Mouse (Mus musculus) myocyte (in vitro differentiated cells): ENCODE results near the gene Tpbg. TPM values are rescaled to one million over a fixed set of nuclear protein-coding genes. Genes with fewer than 3 reads are reported as not detected.

Experiments used
- H3K27me3 ChIP-seq: one replicate; pipeline ENCODE4 v1.6.1; 2011; ENCODE audit not compliant: control insufficient read depth, insufficient read depth, insufficient read length
- H3K36me3 ChIP-seq: one replicate; pipeline ENCODE4 v1.6.1; 2011; ENCODE audit not compliant: control insufficient read depth, insufficient read depth
- H3K4me2 ChIP-seq: one replicate; pipeline ENCODE4 v1.6.1; 2011; ENCODE audit warnings: low read depth, control low read depth
- H3K4me3 ChIP-seq: one replicate; pipeline ENCODE4 v1.5.1; 2011; ENCODE audit warnings: mild to moderate bottlenecking, control low read depth, moderate library complexity
- H3K79me2 ChIP-seq: one replicate; pipeline ENCODE4 v1.6.1; 2011; ENCODE audit not compliant: control insufficient read depth, insufficient read depth
- H3ac ChIP-seq: one replicate; pipeline ENCODE4 v1.6.1; 2011; ENCODE audit not compliant: control insufficient read depth, insufficient read length
- CEBPB ChIP-seq: IDR thresholded peaks from 2 replicates; pipeline ENCODE4 v1.6.1; 2011; ENCODE audit warnings: mild to moderate bottlenecking, moderate library complexity; ENCODE audit not compliant: poor library complexity, insufficient read depth, severe bottlenecking
- E2F4 ChIP-seq: IDR thresholded peaks from one replicate; pipeline ENCODE4 v1.6.1; 2011; ENCODE audit warnings: mild to moderate bottlenecking, control low read depth, moderate library complexity; ENCODE audit not compliant: insufficient read depth
- MAX ChIP-seq: IDR thresholded peaks from one replicate; pipeline ENCODE4 v1.6.1; 2011; ENCODE audit warnings: low read depth, mild to moderate bottlenecking, control low read depth
- MYOD1 ChIP-seq, 3 experiments: IDR thresholded peaks; one replicate each; pipeline ENCODE4 v1.6.1; 2011; ENCODE audit warnings: control low read depth in 2 of 3, low read depth in 2 of 3, mild to moderate bottlenecking in 2 of 3, moderate library complexity in 1 of 3; ENCODE audit not compliant: insufficient read length in 2 of 3, control insufficient read depth in 1 of 3
- MYOG ChIP-seq, 3 experiments: IDR thresholded peaks; one replicate each; pipeline ENCODE4 v1.6.1; 2011; ENCODE audit warnings: control low read depth in 2 of 3, low read depth in 2 of 3, mild to moderate bottlenecking in 2 of 3; ENCODE audit not compliant: insufficient read length in 2 of 3, control insufficient read depth in 1 of 3, insufficient read depth in 1 of 3
- POLR2A ChIP-seq: IDR thresholded peaks from one replicate; pipeline ENCODE4 v1.6.1; 2011; ENCODE audit warnings: low read depth, mild to moderate bottlenecking, control low read depth, moderate library complexity; ENCODE audit not compliant: insufficient read length
- POLR2AphosphoS2 ChIP-seq: IDR thresholded peaks from one replicate; pipeline ENCODE4 v1.6.1; 2011; ENCODE audit warnings: low read depth, control low read depth; ENCODE audit not compliant: insufficient read length
- REST ChIP-seq: IDR thresholded peaks from one replicate; pipeline ENCODE4 v1.6.1; 2011; ENCODE audit warnings: mild to moderate bottlenecking, control low read depth, moderate library complexity; ENCODE audit not compliant: insufficient read depth, insufficient read length
- SRF ChIP-seq: IDR thresholded peaks from one replicate; pipeline ENCODE4 v1.6.1; 2011; ENCODE audit warnings: low read depth; ENCODE audit not compliant: control insufficient read depth, insufficient read length
- TCF12 ChIP-seq: IDR thresholded peaks from one replicate; pipeline ENCODE4 v1.6.1; 2011; ENCODE audit warnings: mild to moderate bottlenecking, control low read depth; ENCODE audit not compliant: poor library complexity, insufficient read depth, severe bottlenecking
- TCF3 ChIP-seq: IDR thresholded peaks from one replicate; pipeline ENCODE4 v1.6.1; 2011; ENCODE audit warnings: low read depth, control low read depth; ENCODE audit not compliant: insufficient read length
- USF1 ChIP-seq: IDR thresholded peaks from one replicate; pipeline ENCODE4 v1.6.1; 2011; ENCODE audit warnings: low read depth, mild to moderate bottlenecking, control low read depth, moderate library complexity
- polyA plus RNA-seq: library from polyadenylated mRNA; unstranded; fragments of >200 nt; fragmentation: generic; extraction: Trizol; gene quantifications from one replicate; pipeline ENCODE4 v1.2.1, GENCODE M21; 2012; ENCODE audit warnings: missing spikeins

The Tpbg gene
- polyA plus RNA-seq, 1 experiment: 15.2 TPM

GRCm38 (mm10) chr9:85835521-85836425, 6.4 kb upstream of the Tpbg start:
- no peaks in the 10 kb centered on the region for H3K36me3 ChIP-seq
- H3K4me3 ChIP-seq: no peak overlapping the region
- H3ac ChIP-seq: no peak overlapping the region
- H3K79me2 ChIP-seq: no peaks in the 10 kb centered on the region
- no peak for TF ChIP-seq USF1
- no peak for TF ChIP-seq TCF12
- TF ChIP-seq SRF: no peak
- H3K4me2 ChIP-seq: no peak overlapping the region
- H3K27me3 ChIP-seq: no peaks in the 10 kb centered on the region

GRCm38 (mm10) chr9:85839626-85840025, 2.6 kb upstream of the Tpbg start:
- no peak overlapping the region for H3K4me2 ChIP-seq
- no peak for TF ChIP-seq USF1
- TF ChIP-seq MYOG (IDR thresholded peaks at IDR 0.05; ENCODE audit: control insufficient read depth in 1 of 3, insufficient read depth in 1 of 3, insufficient read length in 2 of 3, low read depth in 2 of 3): no peak
- TF ChIP-seq CEBPB: no peak
- no peak for TF ChIP-seq POLR2A
- TF ChIP-seq POLR2AphosphoS2: no peak
- no peak for TF ChIP-seq REST
- TF ChIP-seq MYOD1 (IDR thresholded peaks at IDR 0.05; ENCODE audit: control insufficient read depth in 1 of 3, insufficient read length in 2 of 3, low read depth in 2 of 3): no peak
- TF ChIP-seq SRF: no peak
- no peak for TF ChIP-seq E2F4
- no peak overlapping the region for H3K4me3 ChIP-seq
- H3ac ChIP-seq: no peak overlapping the region
- H3K27me3 ChIP-seq: no peaks in the 10 kb centered on the region
- peaks cover 5% of the 10 kb centered on the region for H3K79me2 ChIP-seq
- H3K36me3 ChIP-seq: peaks cover 2% of the 10 kb centered on the region

GRCm38 (mm10) chr9:85841891-85842290, 289 bp upstream of the Tpbg start:
- H3K36me3 ChIP-seq: peaks cover 6% of the 10 kb centered on the region
- TF ChIP-seq MYOD1 (IDR thresholded peaks at IDR 0.05; ENCODE audit: control insufficient read depth in 1 of 3, insufficient read length in 2 of 3, low read depth in 2 of 3): peak in 1 of 3 experiments; percentile 24
- TF ChIP-seq TCF12: no peak
- peak overlapping the region; percentile 47 for H3ac ChIP-seq
- peak overlapping the region; percentile 76 for H3K4me3 ChIP-seq
- peak overlapping the region; percentile 88 for H3K4me2 ChIP-seq
- no peaks in the 10 kb centered on the region for H3K27me3 ChIP-seq
- peaks cover 18% of the 10 kb centered on the region for H3K79me2 ChIP-seq

- peak overlapping the region; percentile 76 for H3K4me3 ChIP-seq
- H3K27me3 ChIP-seq: no peaks in the 10 kb centered on the region
- peak overlapping the region; percentile 47 for H3ac ChIP-seq
- TF ChIP-seq MYOG (IDR thresholded peaks at IDR 0.05; ENCODE audit: control insufficient read depth in 1 of 3, insufficient read depth in 1 of 3, insufficient read length in 2 of 3, low read depth in 2 of 3) (no peak), SRF (no peak), E2F4 (no peak), CEBPB (no peak), POLR2A (peak; percentile 48), TCF12 (no peak), REST (no peak), MYOD1 (IDR thresholded peaks at IDR 0.05; ENCODE audit: control insufficient read depth in 1 of 3, insufficient read length in 2 of 3, low read depth in 2 of 3) (peak in 1 of 3 experiments; percentile 58), TCF3 (no peak), USF1 (no peak), POLR2AphosphoS2 (peak; percentile 62), MAX (no peak)
- peaks cover 18% of the 10 kb centered on the region for H3K79me2 ChIP-seq
- peaks cover 8% of the 10 kb centered on the region for H3K36me3 ChIP-seq
- H3K4me2 ChIP-seq: peak overlapping the region; percentile 88
These were observed 1.1 kb downstream of the Tpbg start for GRCm38 (mm10) chr9:85843031-85843890.
